Mouse (Mus musculus) cerebellum, adult 9-11 months (tissue): ENCODE results near the gene Psen2.

Experiments
- DNase-seq: peaks from one replicate; pipeline ENCODE4 v3.0.0; 2022

The Psen2 gene

GRCm38 (mm10) chr1:180263364-180263997, at the start of gene Psen2:
Gene Psen2 (minus strand): TSS chr1:180263438.
- no peak for DNase-seq

- peak; percentile 65 for DNase-seq
Measured at GRCm38 (mm10) chr1:180312792-180313311, 49.6 kb upstream of the Psen2 start.

GRCm38 (mm10) chr1:180312286-180312685, 49.0 kb upstream of the Psen2 start:
- DNase-seq: no peak

GRCm38 (mm10) chr1:180308897-180309296, 45.7 kb upstream of the Psen2 start:
- DNase-seq: no peak

GRCm38 (mm10) chr1:180307661-180308060, 44.4 kb upstream of the Psen2 start:
- no peak for DNase-seq

- DNase-seq: no peak
Measured at GRCm38 (mm10) chr1:180306889-180307288, 43.7 kb upstream of the Psen2 start.

GRCm38 (mm10) chr1:180303600-180303999, 40.4 kb upstream of the Psen2 start:
- no peak for DNase-seq

GRCm38 (mm10) chr1:180302253-180303120, 39.2 kb upstream of the Psen2 start:
- DNase-seq: no peak

GRCm38 (mm10) chr1:180300997-180301396, 37.8 kb upstream of the Psen2 start:
- no peak for DNase-seq

GRCm38 (mm10) chr1:180300292-180300691, 37.1 kb upstream of the Psen2 start:
- no peak for DNase-seq

- no peak for DNase-seq
Measured at GRCm38 (mm10) chr1:180299697-180300096, 36.5 kb upstream of the Psen2 start.

- no peak for DNase-seq
Measured at GRCm38 (mm10) chr1:180296088-180296487, 32.9 kb upstream of the Psen2 start.

- DNase-seq: no peak
Measured at GRCm38 (mm10) chr1:180290358-180290757, 27.1 kb upstream of the Psen2 start.

- no peak for DNase-seq
Measured at GRCm38 (mm10) chr1:180289788-180290187, 26.6 kb upstream of the Psen2 start.

GRCm38 (mm10) chr1:180288872-180289468, 25.7 kb upstream of the Psen2 start:
- no peak for DNase-seq

- no peak for DNase-seq
Measured at GRCm38 (mm10) chr1:180288227-180288626, 25.0 kb upstream of the Psen2 start.

GRCm38 (mm10) chr1:180286081-180286831, 23.0 kb upstream of the Psen2 start:
- no peak for DNase-seq

GRCm38 (mm10) chr1:180283813-180284768, 20.9 kb upstream of the Psen2 start:
- DNase-seq: no peak

GRCm38 (mm10) chr1:180282581-180282980, 19.3 kb upstream of the Psen2 start:
- no peak for DNase-seq

GRCm38 (mm10) chr1:180279648-180280047, 16.4 kb upstream of the Psen2 start:
- DNase-seq: peak; percentile 77

GRCm38 (mm10) chr1:180277563-180277962, 14.3 kb upstream of the Psen2 start:
- DNase-seq: no peak
